Mouse (Mus musculus): ENCODE data around the gene Arhgef40.

- TF ChIP-seq CHD2 (IDR thresholded peaks at IDR 0.05; ENCODE audit: low read length): no peak
- TF ChIP-seq POLR2A (IDR thresholded peaks at IDR 0.05; ENCODE audit: control insufficient read depth in 1 of 2, insufficient read depth in 1 of 2, low read depth in 1 of 2, low read length in 2 of 2, poor library complexity in 1 of 2): no peak
- TF ChIP-seq GABPA (IDR thresholded peaks at IDR 0.05; ENCODE audit: low read depth, low read length): no peak
- peak; percentile 91 to 100 (median 100) for TF ChIP-seq CTCF (IDR thresholded peaks at IDR 0.05 in 2 of 3, conservative IDR thresholded peaks at IDR 0.05 in 1 of 3; ENCODE audit: control insufficient read depth in 1 of 3, insufficient read depth in 1 of 3, low read depth in 2 of 3, low read length in 3 of 3, poor library complexity in 1 of 3, severe bottlenecking in 1 of 3)
- no peak for TF ChIP-seq POLR2AphosphoS5 (IDR thresholded peaks at IDR 0.05; ENCODE audit: borderline replicate concordance, low read depth, low read length)
- peak; percentile 56; the same call in 1 of the 2 replicates for TF ChIP-seq SIN3A (IDR thresholded peaks at IDR 0.05; ENCODE audit: low read length)
- no peak for TF ChIP-seq EP300 (IDR thresholded peaks at IDR 0.05; ENCODE audit: low read depth in 1 of 2, low read length in 2 of 2)
- no peak for TF ChIP-seq E2F4 (IDR thresholded peaks at IDR 0.05; ENCODE audit: borderline replicate concordance, low read depth, low read length)
- TF ChIP-seq SMC3 (IDR thresholded peaks at IDR 0.05; ENCODE audit: low read depth, low read length): peak; percentile 94
These were observed 24.0 kb downstream of the Arhgef40 start for GRCm38 (mm10) chr14:52008321-52009203.

Measured in MEL (cell line).